Mouse (Mus musculus) C2C12 (cell line): ENCODE measurements around the gene Fbxw26. TPM values are rescaled to one million over a fixed set of nuclear protein-coding genes. Genes with fewer than 3 reads are reported as not detected.
"Not testable (repeated sequence)": the region's sequence is repeated elsewhere in the genome, so short reads cannot be mapped to it uniquely, and the experiment has no call there.

Experiments used
- H3K27me3 ChIP-seq: one replicate; pipeline ENCODE4 v1.6.1; 2011; ENCODE audit not compliant: control insufficient read depth, insufficient read depth, insufficient read length
- H3K36me3 ChIP-seq: one replicate; pipeline ENCODE4 v1.6.1; 2011; ENCODE audit not compliant: control insufficient read depth, insufficient read depth
- H3K4me3 ChIP-seq: one replicate; pipeline ENCODE4 v1.5.1; 2011; ENCODE audit warnings: mild to moderate bottlenecking, control low read depth; ENCODE audit not compliant: poor library complexity, insufficient read depth, severe bottlenecking
- H3K79me2 ChIP-seq: one replicate; pipeline ENCODE4 v1.6.1; 2011; ENCODE audit not compliant: control insufficient read depth, insufficient read depth
- H3K79me3 ChIP-seq: one replicate; pipeline ENCODE4 v1.6.1; 2011; ENCODE audit warnings: low read depth, control low read depth
- H3ac ChIP-seq: one replicate; pipeline ENCODE3; 2011; ENCODE audit warnings: low read depth; ENCODE audit not compliant: control insufficient read depth, insufficient read length
- CEBPB ChIP-seq: IDR thresholded peaks from one replicate; pipeline ENCODE4 v1.6.1; 2011; ENCODE audit warnings: low read depth, mild to moderate bottlenecking, control low read depth, moderate library complexity
- CTCF ChIP-seq: IDR thresholded peaks from one replicate; pipeline ENCODE4 v1.5.1; 2011; ENCODE audit not compliant: control insufficient read depth, insufficient read depth, insufficient read length
- FOSL1 ChIP-seq: IDR thresholded peaks from one replicate; pipeline ENCODE4 v1.8.0; 2011; ENCODE audit warnings: mild to moderate bottlenecking, low read length; ENCODE audit not compliant: poor library complexity, insufficient read depth, severe bottlenecking
- MAX ChIP-seq: IDR thresholded peaks from one replicate; pipeline ENCODE4 v1.6.1; 2011; ENCODE audit warnings: mild to moderate bottlenecking, control low read depth
- MYOD1 ChIP-seq: IDR thresholded peaks from one replicate; pipeline ENCODE4 v1.6.1; 2011; ENCODE audit warnings: low read depth; ENCODE audit not compliant: control insufficient read depth, insufficient read length
- MYOG ChIP-seq: IDR thresholded peaks from one replicate; pipeline ENCODE4 v1.6.1; 2011; ENCODE audit not compliant: control insufficient read depth, insufficient read length; ENCODE audit errors: extremely low read depth
- USF1 ChIP-seq: IDR thresholded peaks from one replicate; pipeline ENCODE4 v1.6.1; 2011; ENCODE audit warnings: low read depth, mild to moderate bottlenecking, control low read depth, moderate library complexity
- long read RNA-seq, 2 experiments: library from polyadenylated mRNA; unstranded; transcript quantifications; one replicate each; pipeline ENCODE4 v2.0.0; 2019 to 2020
- polyA plus RNA-seq: library from polyadenylated mRNA; unstranded; fragments of >200 nt; fragmentation: generic; extraction: Trizol; gene quantifications from one replicate; pipeline ENCODE4 v1.2.1, GENCODE M21; 2012; ENCODE audit warnings: missing spikeins

Fbxw26 gene
- polyA plus RNA-seq, result not detected
- long read RNA-seq, experiment 1, result 0 reads
- long read RNA-seq, experiment 2, result 0 reads

- not testable (repeated sequence) for H3K79me2 ChIP-seq, H3K36me3 ChIP-seq, H3K4me3 ChIP-seq, H3ac ChIP-seq, H3K79me3 ChIP-seq, H3K27me3 ChIP-seq
These were observed at the start of gene Fbxw26 for GRCm38 (mm10) chr9:109745989-109746388. Fbxw26 (minus strand) TSS chr9:109746089.

GRCm38 (mm10) chr9:109795221-109795620 lies 49.3 kb upstream of the Fbxw26 start:
- Histone ChIP-seq H3K79me3 (no peaks in the 10 kb centered on the region), H3K27me3 (no peaks in the 10 kb centered on the region), H3K4me3 (no peak overlapping the region), H3K36me3 (no peaks in the 10 kb centered on the region), H3ac (no peak overlapping the region), H3K79me2 (no peaks in the 10 kb centered on the region)
- no peak for TF ChIP-seq USF1
- TF ChIP-seq CTCF, result no peak
- TF ChIP-seq FOSL1, result no peak
- TF ChIP-seq CEBPB, result no peak
- TF ChIP-seq MAX, result no peak
- TF ChIP-seq MYOD1, result no peak
- TF ChIP-seq MYOG, result no peak

- not testable (repeated sequence) for H3K4me3 ChIP-seq, H3K27me3 ChIP-seq, H3K79me2 ChIP-seq, H3K79me3 ChIP-seq, H3K36me3 ChIP-seq, H3ac ChIP-seq
These were observed 44.7 kb upstream of the Fbxw26 start, which contains the start of gene Fbxw27 for GRCm38 (mm10) chr9:109790570-109790969. Fbxw27 (minus strand) TSS chr9:109790670.

GRCm38 (mm10) chr9:109766841-109767240 lies 21.0 kb upstream of the Fbxw26 start:
- not testable (repeated sequence) for H3K79me2 ChIP-seq, H3ac ChIP-seq, H3K36me3 ChIP-seq, H3K79me3 ChIP-seq, H3K4me3 ChIP-seq, H3K27me3 ChIP-seq

- H3K79me2 ChIP-seq, H3ac ChIP-seq, H3K36me3 ChIP-seq, H3K4me3 ChIP-seq, H3K27me3 ChIP-seq, H3K79me3 ChIP-seq: not testable (repeated sequence)
These were observed 43.3 kb downstream of the Fbxw26 start, which contains the start of gene Fbxw18 for GRCm38 (mm10) chr9:109702600-109702999. Fbxw18 (minus strand) TSS chr9:109702700.

GRCm38 (mm10) chr9:109685299-109685698 lies 60.6 kb downstream of the Fbxw26 start:
- H3K79me3 ChIP-seq, result no peaks in the 10 kb centered on the region
- no peak overlapping the region for H3ac ChIP-seq
- TF ChIP-seq USF1, result no peak
- no peak for TF ChIP-seq MAX
- TF ChIP-seq MYOG, result no peak
- TF ChIP-seq MYOD1, result no peak
- TF ChIP-seq CEBPB, result no peak
- no peak for TF ChIP-seq CTCF
- TF ChIP-seq FOSL1, result no peak
- no peaks in the 10 kb centered on the region for H3K27me3 ChIP-seq
- no peak overlapping the region for H3K4me3 ChIP-seq
- no peaks in the 10 kb centered on the region for H3K36me3 ChIP-seq
- no peaks in the 10 kb centered on the region for H3K79me2 ChIP-seq

Other genes with a start within 250 kb of the Fbxw26 start
- gene Fbxw15, start 177.8 kb downstream of the Fbxw26 start, polyA plus RNA-seq, result not detected
- gene Fbxw24, start 120.0 kb downstream of the Fbxw26 start, polyA plus RNA-seq, result not detected
- gene Fbxw25, start 81.4 kb downstream of the Fbxw26 start, polyA plus RNA-seq, result not detected
- gene Fbxw18, start 43.4 kb downstream of the Fbxw26 start, polyA plus RNA-seq, result not detected
- gene Fbxw27, start 44.6 kb upstream of the Fbxw26 start, polyA plus RNA-seq, result not detected
- not detected for gene Spink8, start 66.2 kb upstream of the Fbxw26 start, polyA plus RNA-seq
- gene Nme6, start 86.7 kb upstream of the Fbxw26 start, polyA plus RNA-seq, result 46.5 TPM
- not detected for gene Camp, start 103.5 kb upstream of the Fbxw26 start, polyA plus RNA-seq
- 23.3 TPM for gene Cdc25a, start 129.5 kb upstream of the Fbxw26 start, polyA plus RNA-seq
- gene Map4, start 185.4 kb upstream of the Fbxw26 start, polyA plus RNA-seq, result 135 TPM